Mouse (Mus musculus) CH12.LX (cell line): Measurements from ENCODE around the gene Pdgfra.

Source experiments
- CTCF ChIP-seq, 2 experiments: IDR thresholded peaks in 1 of 2; conservative IDR thresholded peaks in 1 of 2; 2 replicates each; pipeline ENCODE4 v1.5.1; 2011 to 2012; ENCODE audit warnings: low read depth in 2 of 2, low read length in 2 of 2, improper control_type of control experiment in 1 of 2, inconsistent platforms in 1 of 2, mild to moderate bottlenecking in 1 of 2, moderate library complexity in 1 of 2
- POLR2A ChIP-seq: IDR thresholded peaks from 2 replicates; pipeline ENCODE4 v1.6.1; 2011; ENCODE audit warnings: low read depth, mild to moderate bottlenecking, improper control_type of control experiment, low read length

DNA sequence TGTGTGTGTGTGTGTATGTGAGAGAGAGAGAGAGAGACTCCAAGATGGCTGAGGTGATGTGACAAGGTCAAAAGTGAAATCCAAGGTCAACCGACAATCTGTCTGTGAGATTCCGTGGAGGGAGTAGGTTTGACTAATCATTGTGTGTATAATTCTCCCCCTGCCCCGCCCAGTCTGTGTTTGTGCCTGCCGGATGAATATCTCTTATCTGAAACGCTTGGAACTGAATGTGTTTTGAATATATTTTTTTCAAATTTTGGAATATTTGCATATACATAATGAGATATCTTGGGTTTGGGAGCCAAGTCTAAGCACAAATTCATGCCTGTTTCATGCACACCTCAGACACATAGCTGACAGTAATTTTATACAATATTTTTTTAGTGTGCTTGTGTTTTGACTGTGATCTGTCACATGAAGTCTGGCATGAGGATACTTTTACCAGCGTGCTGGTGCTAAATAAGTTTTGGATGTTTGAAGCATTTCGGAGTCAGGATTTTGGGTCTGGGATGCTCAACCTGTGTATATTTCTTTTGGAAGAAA lies 32.7 kb downstream of the Pdgfra start:
- no peak for TF ChIP-seq POLR2A
- TF ChIP-seq CTCF (conservative IDR thresholded peaks at IDR 0.05 in 1 of 2, IDR thresholded peaks at IDR 0.05 in 1 of 2; ENCODE audit: low read depth in 2 of 2, low read length in 2 of 2): no peak
